Mouse (Mus musculus): ENCODE measurements around the gene Twist2. TPM values are rescaled to one million over a fixed set of nuclear protein-coding genes. Genes with fewer than 3 reads are reported as not detected.

Twist2 gene
- total and polyA plus RNA-seq, 2 experiments from 2014 or later: 2.3 to 3.0 TPM

GRCm38 (mm10) chr1:91872388-91873059 is 71.3 kb downstream of the Twist2 start:
- Histone ChIP-seq H3K4me1 (ENCODE audit: insufficient read depth, low read length) (peaks cover 3% of the 10 kb centered on the region; the same call in 1 of the 2 replicates), H3K36me3 (ENCODE audit: insufficient read depth, low read length) (no peaks in the 10 kb centered on the region), H3K4me2 (ENCODE audit: low read depth, low read length) (no peak overlapping the region), H3K27ac (no peak overlapping the region), H3K27me3 (ENCODE audit: insufficient read depth, low read length) (no peaks in the 10 kb centered on the region), H3K9ac (replicated peaks; ENCODE audit: low read length) (no peak overlapping the region), H3K9me3 (ENCODE audit: low read length) (no peaks in the 10 kb centered on the region), H3K4me3 (ENCODE audit: low read length) (no peak overlapping the region)
- 48% methylated on average over 8 of the region's 8 CpGs for WGBS
- TF ChIP-seq CTCF (IDR thresholded peaks at IDR 0.05; ENCODE audit: low read depth): no peak
- ATAC-seq: peak; percentile 69; the same call in 1 of the 2 replicates
- no peak for DNase-seq (ENCODE audit: low spot score)

- H3K4me1 ChIP-seq (ENCODE audit: insufficient read depth, low read length): peaks cover 9% of the 10 kb centered on the region; the same call in 1 of the 2 replicates
- no peak overlapping the region for H3K4me2 ChIP-seq (ENCODE audit: low read depth, low read length)
- H3K36me3 ChIP-seq (ENCODE audit: insufficient read depth, low read length): no peaks in the 10 kb centered on the region
- no peak overlapping the region for H3K9ac ChIP-seq (replicated peaks; ENCODE audit: low read length)
- H3K27ac ChIP-seq: no peak overlapping the region
- no peaks in the 10 kb centered on the region for H3K27me3 ChIP-seq (ENCODE audit: insufficient read depth, low read length)
- no peak for DNase-seq (ENCODE audit: low spot score)
- TF ChIP-seq CTCF (IDR thresholded peaks at IDR 0.05; ENCODE audit: low read depth): no peak
- 67% methylated on average over 10 of the region's 10 CpGs for WGBS
- H3K9me3 ChIP-seq (ENCODE audit: low read length): no peaks in the 10 kb centered on the region
- no peak for ATAC-seq
- H3K4me3 ChIP-seq (ENCODE audit: low read length): no peak overlapping the region
Measured at GRCm38 (mm10) chr1:91873572-91874285, 72.5 kb downstream of the Twist2 start.

GRCm38 (mm10) chr1:91874633-91875032 is 73.4 kb downstream of the Twist2 start:
- DNase-seq (ENCODE audit: low spot score) (peak; percentile 73), ATAC-seq (0 out of 2 replicates have a peak, but pooled peaks have one; percentile 25)
- Histone ChIP-seq H3K27ac (no peak overlapping the region), H3K27me3 (ENCODE audit: insufficient read depth, low read length) (no peaks in the 10 kb centered on the region), H3K4me1 (ENCODE audit: insufficient read depth, low read length) (peaks cover 10% of the 10 kb centered on the region; the same call in 1 of the 2 replicates), H3K4me2 (ENCODE audit: low read depth, low read length) (no peak overlapping the region), H3K36me3 (ENCODE audit: insufficient read depth, low read length) (no peaks in the 10 kb centered on the region), H3K4me3 (ENCODE audit: low read length) (no peak overlapping the region), H3K9ac (replicated peaks; ENCODE audit: low read length) (no peak overlapping the region), H3K9me3 (ENCODE audit: low read length) (no peaks in the 10 kb centered on the region)
- WGBS: 13% methylated on average over 2 of the region's 2 CpGs
- peak; percentile 88 for TF ChIP-seq CTCF (IDR thresholded peaks at IDR 0.05; ENCODE audit: low read depth)

- no peak for ATAC-seq
- no peaks in the 10 kb centered on the region for H3K27me3 ChIP-seq (ENCODE audit: insufficient read depth, low read length)
- 74% methylated on average over 7 of the region's 7 CpGs for WGBS
- H3K4me1 ChIP-seq (ENCODE audit: insufficient read depth, low read length): peaks cover 10% of the 10 kb centered on the region; the same call in 1 of the 2 replicates
- H3K36me3 ChIP-seq (ENCODE audit: insufficient read depth, low read length): no peaks in the 10 kb centered on the region
- no peak for DNase-seq (ENCODE audit: low spot score)
- H3K4me3 ChIP-seq (ENCODE audit: low read length): no peak overlapping the region
- no peaks in the 10 kb centered on the region for H3K9me3 ChIP-seq (ENCODE audit: low read length)
- no peak overlapping the region for H3K4me2 ChIP-seq (ENCODE audit: low read depth, low read length)
- H3K27ac ChIP-seq: no peak overlapping the region
- no peak overlapping the region for H3K9ac ChIP-seq (replicated peaks; ENCODE audit: low read length)
- no peak for TF ChIP-seq CTCF (IDR thresholded peaks at IDR 0.05; ENCODE audit: low read depth)
Measured at GRCm38 (mm10) chr1:91875042-91875720, 73.9 kb downstream of the Twist2 start.

- ATAC-seq (no peak), DNase-seq (ENCODE audit: low spot score) (no peak)
- peaks cover 6% of the 10 kb centered on the region; the same call in 1 of the 2 replicates for H3K4me1 ChIP-seq (ENCODE audit: insufficient read depth, low read length)
- H3K36me3 ChIP-seq (ENCODE audit: insufficient read depth, low read length): no peaks in the 10 kb centered on the region
- no peak overlapping the region for H3K4me3 ChIP-seq (ENCODE audit: low read length)
- no peaks in the 10 kb centered on the region for H3K9me3 ChIP-seq (ENCODE audit: low read length)
- H3K27ac ChIP-seq: no peak overlapping the region
- no peaks in the 10 kb centered on the region for H3K27me3 ChIP-seq (ENCODE audit: insufficient read depth, low read length)
- no peak for TF ChIP-seq CTCF (IDR thresholded peaks at IDR 0.05; ENCODE audit: low read depth)
- H3K4me2 ChIP-seq (ENCODE audit: low read depth, low read length): no peak overlapping the region
- 31% methylated on average over 5 of the region's 5 CpGs for WGBS
- H3K9ac ChIP-seq (replicated peaks; ENCODE audit: low read length): no peak overlapping the region
Measured at GRCm38 (mm10) chr1:91878696-91879095, 77.4 kb downstream of the Twist2 start.

GRCm38 (mm10) chr1:91880156-91880555 is 78.9 kb downstream of the Twist2 start:
- Histone ChIP-seq H3K36me3 (ENCODE audit: insufficient read depth, low read length) (no peaks in the 10 kb centered on the region), H3K4me3 (ENCODE audit: low read length) (no peak overlapping the region), H3K9ac (replicated peaks; ENCODE audit: low read length) (no peak overlapping the region), H3K9me3 (ENCODE audit: low read length) (no peaks in the 10 kb centered on the region), H3K4me2 (ENCODE audit: low read depth, low read length) (no peak overlapping the region), H3K27ac (no peak overlapping the region), H3K27me3 (ENCODE audit: insufficient read depth, low read length) (no peaks in the 10 kb centered on the region), H3K4me1 (ENCODE audit: insufficient read depth, low read length) (peaks cover 6% of the 10 kb centered on the region; the same call in 1 of the 2 replicates)
- ATAC-seq (no peak), DNase-seq (ENCODE audit: low spot score) (no peak)
- TF ChIP-seq CTCF (IDR thresholded peaks at IDR 0.05; ENCODE audit: low read depth): no peak
- 86% methylated on average over 12 of the region's 12 CpGs for WGBS
